ENCODE assay signal across 7 mouse cellular contexts in the genomic region with DNA sequence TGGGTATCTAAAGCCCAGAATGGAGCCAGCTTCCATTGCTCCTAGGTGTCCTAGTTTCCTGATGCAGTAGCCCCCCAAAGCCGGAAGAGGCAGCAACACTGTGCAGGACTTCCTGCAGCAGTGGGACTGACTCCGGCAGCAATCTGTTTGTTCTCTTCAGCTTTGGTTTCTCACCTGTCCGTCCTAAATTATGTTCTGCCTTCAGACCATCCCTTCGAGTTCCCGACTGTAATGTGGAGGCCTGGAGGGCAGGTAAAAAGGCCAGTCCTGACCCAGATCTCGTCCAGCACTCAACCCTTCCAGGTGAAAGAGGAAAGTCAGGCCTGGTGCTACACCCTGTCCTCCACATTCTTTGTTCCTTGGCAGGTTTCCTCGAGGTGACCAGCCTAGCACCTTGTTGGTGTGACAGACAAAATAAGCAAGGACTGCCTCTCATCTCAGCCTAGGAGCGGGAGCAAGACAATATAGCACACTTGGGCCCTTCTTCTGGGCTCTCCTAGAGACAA. TPM values are rescaled to one million over a fixed set of nuclear protein-coding genes. Genes with fewer than 3 reads are reported as not detected.
A peak's percentile ranks its signal among the peaks of the same experiment; 100 is the strongest.
DNase-seq lines count a peak whose midpoint lies in the region; ATAC-seq and TF ChIP-seq lines count a peak whose summit lies in the region.

No protein-coding gene starts in this region.

- H3K4me2 ChIP-seq in neural tube, embryonic 11.5 days (ENCODE audit: low read depth), result no peak overlapping the region
- no peak overlapping the region for H3K4me2 ChIP-seq in embryonic facial prominence, embryonic 15.5 days (replicated peaks)
- peak overlapping the region; percentile 80; the same call in 1 of the 2 replicates for H3K4me2 ChIP-seq in kidney, postnatal 0 days (ENCODE audit: low read length)
- H3K4me2 ChIP-seq in midbrain, embryonic 15.5 days, result peak overlapping the region; percentile 70

- H3K4me1 ChIP-seq in neural tube, embryonic 11.5 days (ENCODE audit: control insufficient read depth, insufficient read depth, low read length), result peaks cover 58% of the 10 kb centered on the region
- peaks cover 93% of the 10 kb centered on the region for H3K4me1 ChIP-seq in embryonic facial prominence, embryonic 15.5 days
- peaks cover 70% of the 10 kb centered on the region for H3K4me1 ChIP-seq in kidney, postnatal 0 days (replicated peaks; ENCODE audit: insufficient read depth, low read length)
- peaks cover 93% of the 10 kb centered on the region for H3K4me1 ChIP-seq in midbrain, embryonic 15.5 days

- H3K9ac ChIP-seq in neural tube, embryonic 11.5 days (ENCODE audit: low read length), result no peak overlapping the region
- H3K9ac ChIP-seq in embryonic facial prominence, embryonic 15.5 days, result no peak overlapping the region
- peak overlapping the region; percentile 19; the same call in 1 of the 2 replicates for H3K9ac ChIP-seq in kidney, postnatal 0 days (ENCODE audit: low read depth, low read length)
- H3K9ac ChIP-seq in midbrain, embryonic 15.5 days, result peak overlapping the region; percentile 34; the same call in 1 of the 2 replicates

- DNase-seq in neural tube, embryonic 11.5 days (ENCODE audit: low spot score), result no peak
- no peak for DNase-seq in neural tube, embryonic 10.5 days (ENCODE audit: extremely low spot score, low spot score)
- DNase-seq in kidney, postnatal 0 days (ENCODE audit: low spot score), result peak; percentile 71
- DNase-seq in embryo, embryonic 9.5 days (ENCODE audit: extremely low spot score), result no peak
- DNase-seq in right cerebral cortex, postnatal 4 days, result no peak

- 19% methylated on average over 8 of the region's 8 CpGs for WGBS in neural tube, embryonic 11.5 days
- 39% methylated on average over 8 of the region's 8 CpGs for WGBS in embryonic facial prominence, embryonic 15.5 days
- WGBS in kidney, postnatal 0 days, result 15% methylated on average over 8 of the region's 8 CpGs
- 23% methylated on average over 8 of the region's 8 CpGs for WGBS in midbrain, embryonic 15.5 days

- H3K4me3 ChIP-seq in neural tube, embryonic 11.5 days (ENCODE audit: low read depth, low read length), result no peak overlapping the region
- H3K4me3 ChIP-seq in embryonic facial prominence, embryonic 15.5 days (replicated peaks), result no peak overlapping the region
- H3K4me3 ChIP-seq in kidney, postnatal 0 days (replicated peaks; ENCODE audit: low read depth, low read length), result no peak overlapping the region
- 0 out of 2 replicates have a peak overlapping the region, but pooled peaks have one; percentile 10 for H3K4me3 ChIP-seq in midbrain, embryonic 15.5 days

- TF ChIP-seq CTCF in kidney, postnatal 0 days (IDR thresholded peaks at IDR 0.05; ENCODE audit: low read depth), result no peak

- H3K36me3 ChIP-seq in neural tube, embryonic 11.5 days (ENCODE audit: control insufficient read depth, insufficient read depth, low read length), result no peaks in the 10 kb centered on the region
- no peaks in the 10 kb centered on the region for H3K36me3 ChIP-seq in embryonic facial prominence, embryonic 15.5 days
- no peaks in the 10 kb centered on the region for H3K36me3 ChIP-seq in kidney, postnatal 0 days (ENCODE audit: insufficient read depth, low read length)
- no peaks in the 10 kb centered on the region for H3K36me3 ChIP-seq in midbrain, embryonic 15.5 days (replicated peaks)

- H3K27me3 ChIP-seq in neural tube, embryonic 11.5 days (ENCODE audit: control insufficient read depth, insufficient read depth, low read length), result peaks cover 3% of the 10 kb centered on the region; the same call in 1 of the 2 replicates
- H3K27me3 ChIP-seq in embryonic facial prominence, embryonic 15.5 days, result no peaks in the 10 kb centered on the region
- H3K27me3 ChIP-seq in kidney, postnatal 0 days (ENCODE audit: insufficient read depth, low read length), result no peaks in the 10 kb centered on the region
- no peaks in the 10 kb centered on the region for H3K27me3 ChIP-seq in midbrain, embryonic 15.5 days (replicated peaks)

- no peak for ATAC-seq in neural tube, embryonic 11.5 days (ENCODE audit: insufficient read depth, low FRiP score, low TSS enrichment)
- no peak for ATAC-seq in embryonic facial prominence, embryonic 15.5 days (ENCODE audit: insufficient number of reproducible peaks, low FRiP score, low TSS enrichment, low read depth)
- ATAC-seq in kidney, postnatal 0 days (replicated peaks; ENCODE audit: low FRiP score, low read depth), result no peak
- ATAC-seq in midbrain, embryonic 15.5 days (replicated peaks), result no peak

- no peaks in the 10 kb centered on the region for H3K9me3 ChIP-seq in neural tube, embryonic 11.5 days (ENCODE audit: control insufficient read depth, low read length)
- H3K9me3 ChIP-seq in embryonic facial prominence, embryonic 15.5 days (replicated peaks), result no peaks in the 10 kb centered on the region
- H3K9me3 ChIP-seq in kidney, postnatal 0 days (replicated peaks; ENCODE audit: low read length), result no peaks in the 10 kb centered on the region
- no peaks in the 10 kb centered on the region for H3K9me3 ChIP-seq in midbrain, embryonic 15.5 days

- H3K27ac ChIP-seq in neural tube, embryonic 11.5 days (ENCODE audit: low read depth, low read length), result peak overlapping the region; percentile 7; the same call in 1 of the 2 replicates
- H3K27ac ChIP-seq in embryonic facial prominence, embryonic 15.5 days (replicated peaks), result peak overlapping the region; percentile 99
- peak overlapping the region; percentile 99 for H3K27ac ChIP-seq in kidney, postnatal 0 days
- H3K27ac ChIP-seq in midbrain, embryonic 15.5 days, result peak overlapping the region; percentile 99

RNA-seq across cellular contexts. Expression of a gene that starts 6.3 kb away (rescaled TPM):
- 19.4 and 20.6 TPM in 2 replicates for polyA plus RNA-seq in neural tube, embryonic 11.5 days (2014; fragmentation: Nextera tagmentation; extraction: Ambion mirVana)
- 45.2 and 50.6 TPM in 2 replicates for polyA plus RNA-seq in embryonic facial prominence, embryonic 15.5 days (2015; fragmentation: Nextera tagmentation; extraction: Ambion mirVana)
- polyA plus RNA-seq in kidney, postnatal 0 days (2015; fragmentation: Nextera tagmentation; extraction: Ambion mirVana), result 52.1 and 57.9 TPM in 2 replicates
- polyA plus RNA-seq in midbrain, embryonic 15.5 days (2015; fragmentation: Nextera tagmentation; extraction: Ambion mirVana), result 94.3 and 98.5 TPM in 2 replicates

RNA-seq across cellular contexts. Expression of a gene that starts 56.0 kb away (rescaled TPM):
- polyA plus RNA-seq in neural tube, embryonic 11.5 days (2014; fragmentation: Nextera tagmentation; extraction: Ambion mirVana), result 40.1 and 42.8 TPM in 2 replicates
- 20.3 and 23.2 TPM in 2 replicates for polyA plus RNA-seq in embryonic facial prominence, embryonic 15.5 days (2015; fragmentation: Nextera tagmentation; extraction: Ambion mirVana)
- 14.8 and 16.1 TPM in 2 replicates for polyA plus RNA-seq in kidney, postnatal 0 days (2015; fragmentation: Nextera tagmentation; extraction: Ambion mirVana)
- polyA plus RNA-seq in midbrain, embryonic 15.5 days (2015; fragmentation: Nextera tagmentation; extraction: Ambion mirVana), result 55.0 and 56.0 TPM in 2 replicates

Comparison
In these comparisons a context has a peak if more than half of its experiments do, and no peak if none do; other contexts are left out.
1. H3K27ac ChIP-seq: peak in every context shown above with its lines; median percentile 99 in embryonic facial prominence, embryonic 15.5 days; 99 in kidney, postnatal 0 days; 99 in midbrain, embryonic 15.5 days; 7 in neural tube, embryonic 11.5 days.
2. H3K4me2 ChIP-seq: peak in kidney, postnatal 0 days (single experiment) and midbrain, embryonic 15.5 days (single experiment); none in neural tube, embryonic 11.5 days (single experiment) and embryonic facial prominence, embryonic 15.5 days (single experiment).
3. H3K9ac ChIP-seq: peak in kidney, postnatal 0 days (single experiment) and midbrain, embryonic 15.5 days (single experiment); none in neural tube, embryonic 11.5 days (single experiment) and embryonic facial prominence, embryonic 15.5 days (single experiment).